In genomic region chr9:78101431-78101830, GRCm38 (mm10) we compare ENCODE assay signal across 1 mouse cellular context.
TF ChIP-seq lines count a peak whose summit lies in the region.

No protein-coding gene starts in this region.

TF ChIP-seq in MEL, 35 proteins besides CTCF, POLR2A, EP300 and RAD21 (continued from another document):
- no peak for TF ChIP-seq NRF1 (IDR thresholded peaks at IDR 0.05; ENCODE audit: insufficient read depth, low read depth, low read length, poor library complexity, severe bottlenecking)
- TF ChIP-seq TBP (IDR thresholded peaks at IDR 0.05; ENCODE audit: low read depth, low read length): no peak
- no peak for TF ChIP-seq MEF2A (IDR thresholded peaks at IDR 0.05; ENCODE audit: extremely low read depth, insufficient replicate concordance, low read depth, low read length, poor library complexity, severe bottlenecking)
- no peak for TF ChIP-seq ZKSCAN1 (IDR thresholded peaks at IDR 0.05; ENCODE audit: low read depth, low read length)
